8 mouse cellular contexts compared by ENCODE assay signal in the genomic region with DNA sequence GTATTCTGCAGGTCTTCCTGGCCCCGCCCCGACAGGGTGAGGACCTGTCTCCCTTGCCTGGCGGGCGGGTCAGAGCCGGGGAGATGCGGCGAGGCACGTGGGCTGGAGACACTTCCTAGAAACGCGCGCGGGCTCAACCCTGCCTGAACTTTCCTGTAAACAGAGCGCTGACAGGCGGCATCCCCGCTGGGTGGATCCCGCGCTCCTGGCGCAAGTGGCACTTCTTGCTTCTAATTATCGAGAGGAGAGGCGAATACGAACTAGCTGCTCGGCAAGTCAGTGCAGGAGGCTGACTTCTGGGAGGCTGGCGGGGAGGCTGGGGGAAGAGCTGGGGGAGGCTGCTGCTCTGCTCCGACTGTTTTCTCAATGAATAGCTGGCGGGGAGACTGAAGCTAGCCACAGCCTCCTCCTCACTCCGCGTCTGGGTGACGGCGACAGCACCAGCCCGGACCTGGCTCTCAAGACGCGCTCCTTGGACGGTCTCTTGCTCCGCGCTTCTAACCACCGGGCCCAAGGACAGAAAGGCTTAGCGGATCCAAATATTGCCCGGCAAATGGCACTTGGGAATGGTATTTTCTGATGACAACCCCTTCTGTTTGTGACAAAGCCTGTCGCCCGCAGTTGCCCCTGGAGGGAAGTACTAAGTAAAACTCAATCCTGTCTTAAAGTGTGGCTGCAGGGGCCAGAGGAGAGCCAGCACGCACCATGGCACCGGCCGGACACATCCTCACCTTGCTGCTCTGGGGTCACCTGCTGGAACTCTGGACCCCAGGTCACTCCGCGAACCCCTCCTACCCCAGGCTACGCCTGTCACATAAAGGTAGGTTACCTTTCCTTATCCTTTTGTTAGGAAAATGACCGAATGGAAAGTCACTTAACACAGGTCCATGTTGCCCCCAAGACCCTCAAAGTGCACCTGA. TPM values are rescaled to one million over a fixed set of nuclear protein-coding genes. Genes with fewer than 3 reads are reported as not detected.
DNase-seq lines count a peak whose midpoint lies in the region; ATAC-seq and TF ChIP-seq lines count a peak whose summit lies in the region.

Gene Sema3e, plus strand, starts transcription at position 72 of the 920 bp plus-strand sequence.

- H3K4me2 ChIP-seq in midbrain, embryonic 11.5 days = peak within 1 kb of the TSS; percentile 83
- H3K4me2 ChIP-seq in stomach, embryonic 14.5 days (replicated peaks; ENCODE audit: low read depth, low read length) = peak within 1 kb of the TSS; percentile 84

- no peaks in the 10 kb centered on the region for H3K36me3 ChIP-seq in kidney, adult 2 months (ENCODE audit: control insufficient read depth, insufficient read depth, low read length)
- H3K36me3 ChIP-seq in limb, embryonic 10.5 days = no peaks in the 10 kb centered on the region
- no peaks in the 10 kb centered on the region for H3K36me3 ChIP-seq in midbrain, embryonic 11.5 days (ENCODE audit: control insufficient read depth, insufficient read depth, low read length)
- no peaks in the 10 kb centered on the region for H3K36me3 ChIP-seq in stomach, embryonic 14.5 days (ENCODE audit: control insufficient read depth, insufficient read depth, low read length)

- H3K27ac ChIP-seq in kidney, adult 2 months (ENCODE audit: insufficient read depth, low read depth, low read length) = no peak within 1 kb of the TSS
- no peak within 1 kb of the TSS for H3K27ac ChIP-seq in limb, embryonic 10.5 days
- no peak within 1 kb of the TSS for H3K27ac ChIP-seq in midbrain, embryonic 11.5 days (ENCODE audit: low read depth, low read length)
- no peak within 1 kb of the TSS for H3K27ac ChIP-seq in stomach, embryonic 14.5 days (ENCODE audit: low read length)

- no peaks in the 10 kb centered on the region for H3K4me1 ChIP-seq in kidney, adult 2 months (ENCODE audit: control insufficient read depth, insufficient read depth, low read length)
- H3K4me1 ChIP-seq in limb, embryonic 10.5 days = peaks cover 9% of the 10 kb centered on the region; the same call in 1 of the 2 replicates
- H3K4me1 ChIP-seq in midbrain, embryonic 11.5 days (ENCODE audit: control insufficient read depth, insufficient read depth, low read length) = peaks cover 5% of the 10 kb centered on the region
- H3K4me1 ChIP-seq in stomach, embryonic 14.5 days (ENCODE audit: control insufficient read depth, insufficient read depth, low read length) = 0 out of 2 replicates have a peak, but pooled peaks cover 6% of the 10 kb centered on the region

- peak; percentile 88 for ATAC-seq in midbrain, embryonic 11.5 days (ENCODE audit: low FRiP score)
- ATAC-seq in stomach, embryonic 14.5 days (ENCODE audit: insufficient number of reproducible peaks, insufficient read depth, low FRiP score, low read depth) = peak; percentile 82

- no peak for TF ChIP-seq CTCF in kidney, adult 2 months (conservative IDR thresholded peaks at IDR 0.05; ENCODE audit: insufficient read depth, insufficient read length, low read depth, low read length)

- TF ChIP-seq POLR2A in kidney, adult 2 months (IDR thresholded peaks at IDR 0.05; ENCODE audit: low read depth, low read length) = no peak

- H3K27me3 ChIP-seq in kidney, adult 2 months (replicated peaks; ENCODE audit: control insufficient read depth, insufficient read depth, low read length) = no peaks in the 10 kb centered on the region; the same call in 1 of the 2 replicates
- H3K27me3 ChIP-seq in limb, embryonic 10.5 days (ENCODE audit: low read depth, poor library complexity, severe bottlenecking) = peaks cover 29% of the 10 kb centered on the region
- H3K27me3 ChIP-seq in midbrain, embryonic 11.5 days (ENCODE audit: control insufficient read depth, insufficient read depth, low read length) = peaks cover 2% of the 10 kb centered on the region; the same call in 1 of the 2 replicates
- H3K27me3 ChIP-seq in stomach, embryonic 14.5 days (ENCODE audit: control insufficient read depth, insufficient read depth, low read length) = no peaks in the 10 kb centered on the region

- H3K9me3 ChIP-seq in limb, embryonic 10.5 days (replicated peaks) = no peaks in the 10 kb centered on the region
- H3K9me3 ChIP-seq in midbrain, embryonic 11.5 days (ENCODE audit: control insufficient read depth, low read length) = peaks cover 4% of the 10 kb centered on the region; the same call in 1 of the 2 replicates
- H3K9me3 ChIP-seq in stomach, embryonic 14.5 days (ENCODE audit: control insufficient read depth, low read depth, low read length) = no peaks in the 10 kb centered on the region

- WGBS in kidney, adult 2 months = 2% methylated on average over 47 of the region's 47 CpGs
- under 1% methylated on average over 47 of the region's 47 CpGs for WGBS in limb, embryonic 10.5 days
- under 1% methylated on average over 47 of the region's 47 CpGs for WGBS in midbrain, embryonic 11.5 days
- 2% methylated on average over 47 of the region's 47 CpGs for WGBS in stomach, embryonic 14.5 days

- peak; percentile 89 for DNase-seq in ZHBTc4 (ENCODE audit: low read depth, low spot score)
- DNase-seq in cerebellum, adult 9-11 months = peak; percentile 23
- peak; percentile 14 to 17 for DNase-seq in frontal cortex, postnatal 25 days (ENCODE audit: low spot score in 2 of 2)
- peak; percentile 14 for DNase-seq in kidney, adult 2 months
- peak; percentile 58 for DNase-seq in limb, embryonic 10.5 days (ENCODE audit: low spot score)
- DNase-seq in midbrain, embryonic 11.5 days (ENCODE audit: low spot score, missing footprints) = peak; percentile 93
- DNase-seq in spleen, postnatal 10 days (ENCODE audit: low spot score in 2 of 2) = no peak

- peak within 1 kb of the TSS; percentile 59 for H3K9ac ChIP-seq in midbrain, embryonic 11.5 days (ENCODE audit: low read length)
- peak within 1 kb of the TSS; percentile 36; the same call in 1 of the 2 replicates for H3K9ac ChIP-seq in stomach, embryonic 14.5 days (replicated peaks; ENCODE audit: low read depth, low read length)

- H3K4me3 ChIP-seq in kidney, adult 2 months (ENCODE audit: insufficient read depth, low read depth, low read length) = no peak within 1 kb of the TSS; the same call in 1 of the 2 replicates
- peak within 1 kb of the TSS; percentile 54 for H3K4me3 ChIP-seq in limb, embryonic 10.5 days
- H3K4me3 ChIP-seq in midbrain, embryonic 11.5 days (ENCODE audit: low read depth, low read length) = peak within 1 kb of the TSS; percentile 47
- peak within 1 kb of the TSS; percentile 46 for H3K4me3 ChIP-seq in stomach, embryonic 14.5 days (ENCODE audit: low read depth, low read length)

RNA-seq across cellular contexts. Expression of gene Sema3e, which starts in this region (rescaled TPM):
- 1.1 TPM in 2 replicates for polyA plus RNA-seq in kidney, adult 2 months (2012; rRNA removed)
- 0.35 and 0.63 TPM in 2 replicates for polyA plus RNA-seq in limb, embryonic 10.5 days (2016; fragmentation: Nextera tagmentation; extraction: Ambion mirVana)
- 1.2 and 1.8 TPM in 2 replicates for polyA plus RNA-seq in midbrain, embryonic 11.5 days (2014; fragmentation: Nextera tagmentation; extraction: Ambion mirVana)
- 3.0 and 3.7 TPM in 2 replicates for polyA plus RNA-seq in stomach, embryonic 14.5 days (2014; fragmentation: Nextera tagmentation; extraction: Ambion mirVana)

Comparison
In these comparisons a context has a peak if more than half of its experiments do, and no peak if none do; other contexts are left out.
1. Peak in DNase-seq and H3K4me3 ChIP-seq in limb, embryonic 10.5 days; RNA of the gene not detected or under 1 TPM.
2. DNase-seq: peak in ZHBTc4 (single experiment), cerebellum, adult 9-11 months (single experiment), frontal cortex, postnatal 25 days (2 of 2), kidney, adult 2 months (single experiment) and midbrain, embryonic 11.5 days (single experiment); none in spleen, postnatal 10 days (0 of 2).